Mouse (Mus musculus) layer of hippocampus, adult 18-20 months (tissue): ENCODE measurements at regions not wholly inside any gene's neighbourhood (a gene's known extent, or its start where the extent isn't known, plus 50 kb on each side); places are given as distances from the start of the nearest gene placed in this dataset.

ENCODE experiments used
- DNase-seq, 2 experiments: peaks; one replicate each; pipeline ENCODE4 v3.0.0; 2022; ENCODE audit warnings: low spot score in 2 of 2

DNA sequence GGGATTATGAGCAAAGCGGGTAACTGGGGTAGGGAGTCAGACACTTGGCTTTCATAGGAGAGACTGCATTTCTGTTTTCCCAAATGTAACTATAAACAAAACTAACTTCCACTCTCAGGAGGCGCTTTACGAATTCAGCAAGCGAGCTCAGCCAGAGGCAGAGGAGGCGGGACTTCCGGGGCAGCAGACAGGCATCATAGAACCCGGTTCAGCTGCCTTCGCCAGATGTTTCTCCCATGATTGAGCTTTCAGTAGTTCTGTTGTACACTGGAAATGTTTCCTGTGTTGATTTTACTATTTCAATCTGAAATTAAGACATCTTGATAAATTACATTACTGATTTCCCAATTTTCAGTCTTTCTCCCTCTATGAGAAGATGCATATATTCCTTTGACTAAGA lies 92.9 kb downstream of the Zfp365 start:
- no peak for DNase-seq

DNA sequence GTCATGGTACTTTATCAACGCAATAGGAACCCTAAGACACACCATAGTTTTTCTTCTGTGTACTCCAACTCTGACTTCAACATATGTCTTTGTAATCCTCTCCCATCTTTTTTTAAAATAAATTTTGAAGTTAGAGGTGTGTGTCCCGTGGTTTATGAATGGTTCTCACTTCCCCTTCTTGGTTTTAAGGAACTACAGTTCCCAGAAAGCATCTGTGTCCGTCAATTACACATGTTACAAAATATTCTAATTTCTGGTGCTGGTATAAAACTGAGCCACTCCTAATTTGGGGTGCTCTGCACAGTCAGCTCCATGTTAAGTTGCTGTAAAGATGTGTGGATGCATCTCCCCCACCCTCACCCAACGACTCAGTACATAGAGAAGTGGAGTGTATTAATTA lies 98.6 kb downstream of the Zfp365 start:
- no peak for DNase-seq

DNA sequence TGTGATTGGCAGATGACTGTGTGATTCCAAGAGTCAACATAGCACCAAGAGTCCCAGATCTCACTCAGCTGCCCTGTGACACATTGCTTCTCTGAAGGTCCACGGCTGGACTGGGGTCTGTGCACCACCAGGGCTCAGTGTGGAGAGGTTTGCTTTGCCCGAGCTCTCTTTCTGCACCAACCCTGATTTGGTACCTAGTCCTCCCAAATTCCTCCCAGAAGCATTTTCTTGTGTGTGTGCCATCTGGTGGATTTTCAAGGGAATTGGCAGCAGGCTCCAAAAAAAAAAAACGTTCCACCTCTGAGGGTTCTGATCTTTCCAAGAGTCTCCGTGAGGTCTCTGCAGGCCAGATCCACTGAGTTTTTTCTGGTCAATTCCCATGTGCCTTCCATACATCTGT lies 107.3 kb downstream of the Zfp365 start:
- peak in 1 of 2 experiments; percentile 39 for DNase-seq

DNA sequence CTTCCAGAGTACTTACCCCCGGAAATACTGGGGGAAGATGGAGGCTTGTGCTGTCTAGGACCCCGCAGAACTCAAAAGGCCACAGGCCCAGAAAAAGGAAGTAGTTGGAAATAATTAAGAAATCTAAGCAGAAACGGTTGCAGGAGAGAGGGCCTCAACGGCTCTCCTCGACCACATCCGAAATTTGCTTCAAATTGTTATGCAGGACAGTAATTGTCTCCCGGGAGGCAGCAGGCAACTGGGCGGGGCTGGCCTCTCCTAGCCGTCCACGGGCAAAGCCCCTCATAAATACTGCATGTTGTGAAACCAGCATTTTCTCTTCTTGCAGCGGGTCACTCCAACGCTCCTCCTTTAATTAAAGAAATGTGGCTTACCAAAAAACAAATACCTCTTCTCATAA lies 107.8 kb downstream of the Zfp365 start:
- DNase-seq, result no peak

DNA sequence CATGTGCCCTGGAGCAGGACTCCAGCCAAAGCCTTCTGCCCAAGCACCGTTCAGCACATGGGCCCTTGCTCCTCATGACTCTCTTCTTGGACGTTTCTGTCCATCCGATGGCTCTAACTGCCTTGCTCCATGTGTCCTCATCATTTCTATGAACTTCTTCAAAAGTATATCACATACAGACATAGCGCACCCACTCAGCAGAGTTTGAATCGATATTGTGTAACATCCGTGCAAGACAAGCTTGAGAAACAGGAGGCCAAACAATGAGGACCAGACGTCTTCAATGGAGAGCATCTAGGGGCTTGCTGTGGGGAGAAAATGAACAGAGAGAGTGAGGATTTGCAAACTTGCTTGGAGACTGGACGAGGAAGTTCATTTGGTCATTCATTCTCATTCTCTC lies 110.3 kb downstream of the Zfp365 start:
- no peak for DNase-seq

DNA sequence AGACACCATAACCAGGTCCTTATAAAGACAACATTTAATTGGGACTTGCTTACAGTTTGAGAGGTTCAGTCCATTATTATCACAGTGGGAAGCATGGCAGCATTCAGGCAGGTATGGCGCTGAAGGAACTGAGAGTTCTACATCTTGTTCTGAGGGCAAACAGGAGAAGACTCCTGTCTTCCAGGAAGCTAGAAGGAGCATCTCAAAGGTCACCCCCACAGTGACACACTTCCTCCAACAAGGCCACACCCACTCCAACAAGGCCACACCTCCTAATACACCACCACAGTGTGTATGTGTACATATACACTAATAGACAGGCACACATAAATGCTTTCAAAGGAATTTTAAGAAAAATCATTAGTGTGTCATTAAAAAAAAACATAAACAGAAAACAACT lies 110.8 kb downstream of the Zfp365 start:
- no peak for DNase-seq

DNA sequence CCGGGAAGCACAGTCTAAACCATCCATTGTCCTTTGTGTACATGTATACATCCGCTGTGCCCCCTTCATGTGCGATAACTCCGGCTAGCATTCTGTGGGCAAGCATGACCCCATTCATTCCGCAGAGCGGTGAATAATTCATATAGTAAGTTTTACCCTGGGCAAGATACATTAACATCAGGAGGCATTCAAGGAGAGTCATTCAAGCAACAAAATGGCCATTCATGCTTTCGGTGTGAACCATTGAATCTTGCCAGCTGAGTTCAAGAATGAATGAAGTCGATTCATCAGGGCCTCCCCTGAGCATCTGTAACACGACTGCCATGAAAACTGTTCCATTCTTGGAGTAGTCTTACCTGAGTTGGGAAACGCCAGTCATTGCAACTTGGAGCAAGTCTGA lies 113.5 kb downstream of the Zfp365 start:
- no peak for DNase-seq

DNA sequence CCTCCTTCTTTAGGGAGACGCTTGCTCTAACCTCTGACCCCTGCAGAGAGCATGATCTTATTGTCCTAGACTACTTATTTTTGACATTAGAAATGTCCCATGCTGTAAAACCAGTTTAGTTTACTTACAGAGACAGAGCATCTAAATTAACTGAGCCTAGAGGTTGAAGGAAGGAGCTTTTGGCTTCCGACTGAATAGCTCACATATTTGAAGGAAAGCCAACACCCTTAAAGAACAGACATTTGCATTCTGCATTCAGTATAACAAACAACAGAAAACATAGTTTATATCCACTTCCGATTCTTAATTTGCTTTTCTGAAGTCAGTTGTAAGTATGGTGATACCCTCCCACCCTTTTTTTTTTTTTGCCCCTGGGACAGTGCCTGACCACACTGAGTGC lies 119.3 kb downstream of the Zfp365 start:
- DNase-seq, result no peak

DNA sequence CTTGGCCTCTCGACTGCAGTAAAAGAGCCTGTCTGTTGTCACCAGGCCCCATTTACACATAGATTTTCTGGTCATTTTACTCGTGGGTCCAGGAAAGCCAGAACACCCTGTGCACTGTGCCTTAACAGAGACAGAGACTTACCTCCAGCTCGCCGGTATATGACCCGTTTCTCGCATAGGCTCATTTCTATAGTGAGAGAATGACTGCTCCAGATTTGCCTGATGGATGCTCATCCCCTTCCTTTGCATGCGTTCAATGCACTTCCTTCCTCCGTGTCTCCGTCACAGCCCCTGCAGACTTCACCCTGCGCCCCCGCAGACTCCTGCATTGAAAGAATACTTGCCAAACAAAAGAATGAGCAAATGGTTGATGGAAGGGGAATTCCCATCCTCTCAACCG lies 122.8 kb downstream of the Zfp365 start:
- no peak for DNase-seq

DNA sequence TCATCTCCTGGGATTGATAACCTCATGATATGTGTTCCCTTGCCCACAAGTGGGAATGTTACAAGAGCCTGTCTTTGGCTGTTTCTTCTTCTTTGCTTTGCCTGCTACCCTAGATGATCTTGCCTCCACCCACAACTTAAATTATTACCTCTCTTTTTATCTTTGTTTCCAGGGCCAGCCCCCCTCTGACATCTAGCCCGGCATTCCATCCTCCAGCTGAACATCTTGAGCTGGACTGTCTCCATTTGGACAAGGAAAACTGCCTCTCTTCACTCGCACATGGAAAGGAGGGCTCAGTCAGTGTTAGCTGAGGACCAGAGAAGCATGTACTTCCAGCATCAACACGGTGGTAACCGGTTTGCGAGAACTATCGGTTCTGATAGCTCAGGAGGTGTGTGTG lies 124.3 kb downstream of the Zfp365 start:
- no peak for DNase-seq

DNA sequence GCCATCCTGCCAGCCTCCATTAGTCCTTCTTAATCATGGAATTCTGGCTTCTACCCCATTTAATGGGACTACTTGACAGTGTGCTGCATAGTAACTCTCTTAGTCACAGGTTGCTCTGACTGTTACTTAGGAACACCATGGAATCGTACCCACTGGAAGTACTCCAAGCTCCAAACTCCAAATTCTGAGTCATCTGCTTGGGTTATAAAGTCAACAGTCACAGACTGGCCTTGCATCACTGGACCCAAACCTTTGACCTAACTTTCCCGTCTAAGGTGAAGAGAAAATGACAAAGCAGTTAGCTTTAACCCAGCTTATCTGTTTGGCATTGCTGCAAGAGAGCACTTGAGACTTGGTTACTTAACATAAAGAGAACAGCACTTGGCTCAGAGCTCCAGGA lies 126.9 kb downstream of the Zfp365 start:
- DNase-seq, result no peak

DNA sequence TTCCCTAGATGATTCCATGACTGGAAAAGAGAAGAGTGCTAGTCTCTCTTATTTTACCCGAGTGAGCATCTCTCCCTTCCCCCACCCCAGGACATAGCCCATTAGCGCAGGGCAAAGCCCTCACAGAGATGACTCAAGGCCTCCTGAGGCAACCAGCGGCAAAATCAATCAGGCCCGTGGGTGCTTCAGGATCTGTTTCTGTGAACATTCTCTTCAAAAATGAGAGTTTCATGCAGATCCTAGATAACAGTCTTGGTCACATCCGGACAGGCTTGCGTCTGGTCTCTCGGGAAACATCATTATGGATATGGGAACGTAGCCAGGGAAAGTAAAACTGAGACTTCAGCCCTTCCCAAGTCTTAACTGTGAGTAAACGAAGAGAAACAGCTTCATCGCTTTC lies 134.1 kb downstream of the Zfp365 start:
- DNase-seq, result no peak

DNA sequence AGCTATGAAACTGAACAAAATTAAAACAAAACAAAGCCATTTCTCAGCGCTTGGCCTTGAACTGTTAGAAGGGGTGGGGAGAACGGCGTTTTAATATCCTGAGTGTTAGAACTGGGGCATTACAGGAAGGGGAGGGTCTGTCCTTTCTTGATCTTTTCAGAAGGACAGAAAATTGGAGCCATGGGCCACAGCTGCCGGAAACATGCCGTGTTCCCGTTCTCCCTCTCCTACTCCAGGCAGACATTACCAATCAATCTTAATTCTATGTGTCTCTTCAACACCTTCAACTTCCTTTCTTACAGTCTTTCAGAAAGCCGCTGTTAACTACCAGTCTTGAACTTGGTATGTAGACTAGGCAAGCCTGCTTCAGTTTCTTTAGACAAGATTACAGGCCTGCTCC lies 134.7 kb downstream of the Zfp365 start:
- no peak for DNase-seq

DNA sequence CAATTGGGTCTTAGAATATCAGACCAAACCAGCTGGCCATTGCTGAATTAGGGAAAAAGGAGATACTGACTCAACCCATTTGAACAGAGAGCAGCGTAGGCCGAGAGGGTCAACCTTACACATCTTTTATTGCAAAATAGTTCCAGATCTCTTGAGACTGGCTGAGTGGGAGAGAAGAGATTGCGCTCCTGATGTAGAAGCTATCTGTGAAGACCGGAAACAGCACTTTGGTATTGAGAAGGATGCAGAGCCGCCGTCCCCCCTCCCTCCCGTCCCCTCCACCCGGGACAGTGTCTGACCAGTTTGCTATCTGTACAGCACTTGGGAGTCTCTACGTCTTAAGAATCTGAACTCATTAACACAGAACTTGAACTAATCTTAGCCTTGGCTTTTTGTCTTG lies 135.6 kb downstream of the Zfp365 start:
- no peak for DNase-seq

DNA sequence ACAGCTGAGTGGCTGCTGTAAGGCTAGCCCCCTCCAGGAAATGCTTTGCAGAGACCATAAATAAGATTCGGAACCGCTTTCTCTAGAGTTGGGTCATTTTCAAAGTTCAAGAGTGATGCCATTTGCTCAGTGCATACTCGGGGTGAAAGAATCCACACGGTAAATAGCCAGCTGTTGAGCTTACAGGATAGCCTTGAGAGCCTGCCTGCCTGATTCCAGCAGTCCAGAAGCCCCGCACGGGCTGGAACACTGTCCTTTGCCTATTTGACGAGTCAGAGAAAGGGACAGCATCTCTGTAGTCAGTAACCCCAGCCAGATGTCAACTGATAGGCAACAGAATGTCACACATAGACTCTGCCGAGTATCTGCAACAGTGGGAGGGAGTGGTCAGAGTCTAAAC lies 140.7 kb downstream of the Zfp365 start:
- DNase-seq, result no peak

DNA sequence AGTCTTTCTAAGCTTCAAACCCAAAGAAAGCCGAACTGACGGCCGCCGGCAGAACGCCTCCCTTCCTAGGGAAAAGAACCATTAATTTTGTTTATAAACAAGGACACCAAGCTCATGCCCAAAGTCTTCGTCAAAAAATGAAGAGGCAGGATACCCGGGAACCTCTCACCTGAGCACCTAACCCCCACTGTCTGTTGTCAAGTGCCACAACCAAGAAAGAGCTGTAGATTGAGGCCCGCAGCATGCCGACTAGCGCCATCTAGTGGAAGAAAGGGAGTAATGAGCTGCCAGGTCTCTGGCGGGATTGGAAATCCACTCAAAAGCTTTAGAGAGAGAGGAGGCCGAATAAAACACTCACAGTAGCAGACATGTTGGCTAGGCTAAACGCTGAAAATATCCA lies 146.4 kb downstream of the Zfp365 start:
- DNase-seq, result peak; percentile 8 to 65

DNA sequence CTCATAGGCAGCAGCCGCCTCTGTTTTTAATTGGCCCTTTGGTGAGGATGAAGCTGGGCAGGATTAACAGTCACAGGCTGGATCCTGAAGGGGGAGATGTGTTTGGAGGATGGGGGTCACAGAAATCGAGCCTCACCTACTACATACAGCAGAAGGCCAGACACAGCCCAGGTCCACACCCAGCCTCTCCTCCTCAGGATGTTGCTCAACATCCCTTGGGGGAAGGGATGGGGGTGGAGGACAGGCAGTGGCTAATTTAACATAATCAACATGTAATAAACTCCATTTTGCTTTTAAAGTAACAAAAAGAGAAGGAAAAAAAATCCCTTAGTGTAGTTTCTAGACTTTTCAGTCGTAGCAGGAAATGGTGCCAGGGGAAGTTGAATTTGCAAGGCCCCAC lies 152.0 kb downstream of the Zfp365 start:
- DNase-seq, result no peak

DNA sequence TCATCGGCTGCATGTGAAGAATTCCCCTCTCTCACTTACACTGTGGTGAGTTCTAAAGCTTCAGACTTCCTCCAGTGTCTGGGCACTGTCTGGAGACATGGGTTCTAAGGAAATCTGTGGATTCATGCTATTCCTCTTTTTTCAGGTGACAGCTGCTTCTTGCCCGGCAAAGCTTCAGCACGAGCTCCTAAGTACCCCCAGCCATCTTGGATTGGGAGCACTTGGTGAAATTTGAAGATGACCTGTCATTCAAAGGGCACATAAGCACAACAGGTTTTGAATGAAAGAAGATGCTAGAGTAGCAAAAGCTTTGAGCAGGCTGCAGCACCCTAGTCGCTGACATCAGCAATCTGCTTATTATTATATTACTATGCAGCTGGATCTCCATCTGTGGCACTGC lies 164.3 kb downstream of the Zfp365 start:
- no peak for DNase-seq

DNA sequence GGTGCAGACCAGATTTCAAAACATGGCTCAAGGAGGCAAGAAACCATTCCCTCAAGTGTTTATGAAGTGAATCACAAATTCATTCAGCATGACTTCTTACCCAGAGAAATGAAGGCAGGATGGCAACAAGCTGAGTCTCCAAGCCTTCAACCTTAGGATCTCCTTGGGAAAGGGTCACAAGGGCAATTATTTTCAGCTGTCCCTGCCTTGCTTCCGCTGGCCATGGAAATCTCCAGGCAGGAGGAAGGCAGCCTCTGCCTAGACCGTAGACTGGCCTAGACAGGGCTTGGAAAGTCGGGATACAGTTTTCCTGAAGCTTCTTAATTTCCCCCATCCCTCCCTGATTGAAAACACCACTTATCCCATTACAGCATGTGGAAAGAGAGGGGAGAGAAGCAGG lies 165.0 kb downstream of the Zfp365 start:
- DNase-seq, result no peak

DNA sequence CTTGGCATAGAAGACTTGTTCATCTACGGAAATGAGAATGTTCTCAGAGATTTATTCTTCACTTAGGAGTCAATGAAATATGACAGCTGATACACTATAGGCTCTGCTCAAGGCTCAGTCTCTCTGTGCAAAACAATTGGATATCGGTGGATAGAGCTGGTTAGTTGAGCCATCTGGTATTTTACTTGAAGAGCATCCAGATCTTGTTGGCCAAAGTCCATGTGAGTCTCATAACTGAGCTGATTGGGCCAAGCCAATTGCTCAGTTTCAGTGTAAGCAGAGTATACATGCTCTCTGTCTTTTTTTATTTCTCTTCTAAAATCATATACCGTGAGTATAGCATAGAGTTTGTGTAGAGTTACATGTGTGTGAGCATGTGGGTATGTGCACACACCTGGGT lies 166.3 kb downstream of the Zfp365 start:
- DNase-seq, result peak; percentile 51 to 68

DNA sequence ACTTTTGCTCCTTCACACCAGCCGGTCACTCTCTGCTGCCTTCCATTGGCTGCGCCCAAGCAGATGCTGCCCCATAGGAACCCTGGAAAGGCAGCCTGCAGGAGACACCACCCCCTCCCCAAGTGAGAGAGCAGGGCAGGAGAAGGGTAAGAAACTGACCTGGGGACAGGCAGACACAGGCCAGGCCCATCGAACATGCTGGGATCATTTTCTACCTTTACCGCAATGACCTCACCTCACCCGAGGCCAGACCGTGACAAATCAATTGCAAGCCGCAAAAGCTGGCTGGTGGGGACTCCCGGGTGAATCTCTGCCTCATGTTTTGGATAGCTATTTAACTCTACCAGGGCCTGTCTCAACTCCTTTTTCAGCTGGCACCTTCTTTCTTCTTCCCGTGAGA lies 168.9 kb downstream of the Zfp365 start:
- no peak for DNase-seq

DNA sequence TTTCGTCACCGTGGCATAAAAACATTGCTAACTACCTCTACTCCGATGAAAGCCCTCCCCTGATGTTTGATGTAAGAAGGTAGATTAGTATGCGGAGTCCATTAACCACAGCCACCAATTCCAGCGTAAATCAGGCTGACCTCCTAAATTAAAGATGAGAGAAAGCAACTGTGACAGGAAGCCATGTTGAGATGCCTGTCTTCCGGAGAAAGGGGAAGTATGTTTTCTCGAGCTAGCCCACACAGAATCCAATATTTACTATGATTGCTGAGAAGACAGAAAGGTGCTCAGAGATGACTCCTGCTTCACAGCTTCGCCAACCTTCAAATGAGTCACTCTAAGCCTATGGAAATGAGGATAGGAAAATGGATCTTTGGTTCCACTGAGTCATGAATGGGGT lies 169.6 kb downstream of the Zfp365 start:
- no peak for DNase-seq

DNA sequence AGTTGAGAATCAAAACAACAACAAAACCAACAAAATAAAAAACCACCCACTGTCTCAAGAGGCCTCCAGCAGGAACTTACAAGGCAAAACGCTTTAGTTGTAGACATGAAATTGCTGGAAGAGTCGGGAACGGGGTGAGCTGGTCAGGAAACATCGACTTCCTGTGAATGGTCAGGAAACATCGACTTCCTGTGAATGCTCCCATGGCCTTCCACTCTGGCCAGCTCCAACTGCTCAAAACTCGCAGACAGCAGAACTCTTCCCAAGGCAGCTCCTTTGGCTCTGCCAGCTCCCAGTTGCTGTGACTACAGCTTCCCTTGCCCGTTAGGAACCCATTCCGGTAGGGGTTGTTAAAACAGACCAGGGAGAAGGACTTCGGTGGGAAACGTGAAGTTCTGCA lies 170.2 kb downstream of the Zfp365 start:
- DNase-seq, result no peak

DNA sequence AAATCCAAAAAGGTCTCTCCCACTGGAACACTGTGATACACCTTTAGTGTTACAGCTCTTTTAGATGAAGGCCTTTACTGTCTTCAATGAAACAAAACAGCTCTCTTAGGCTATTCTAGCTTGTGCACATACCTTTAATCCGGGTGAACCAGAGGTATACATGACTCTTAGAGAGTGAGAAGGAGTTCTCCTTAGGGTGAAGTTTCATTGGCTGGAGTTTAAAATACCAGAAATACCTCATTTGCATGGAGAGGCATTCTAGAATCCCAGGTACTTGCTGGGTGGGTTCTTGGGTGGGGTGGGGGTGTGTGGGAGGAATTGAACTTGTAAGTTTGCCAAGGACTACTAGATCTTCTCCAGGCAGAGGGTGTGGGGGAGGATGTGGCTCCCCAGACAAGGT lies 173.3 kb downstream of the Zfp365 start:
- DNase-seq, result no peak

DNA sequence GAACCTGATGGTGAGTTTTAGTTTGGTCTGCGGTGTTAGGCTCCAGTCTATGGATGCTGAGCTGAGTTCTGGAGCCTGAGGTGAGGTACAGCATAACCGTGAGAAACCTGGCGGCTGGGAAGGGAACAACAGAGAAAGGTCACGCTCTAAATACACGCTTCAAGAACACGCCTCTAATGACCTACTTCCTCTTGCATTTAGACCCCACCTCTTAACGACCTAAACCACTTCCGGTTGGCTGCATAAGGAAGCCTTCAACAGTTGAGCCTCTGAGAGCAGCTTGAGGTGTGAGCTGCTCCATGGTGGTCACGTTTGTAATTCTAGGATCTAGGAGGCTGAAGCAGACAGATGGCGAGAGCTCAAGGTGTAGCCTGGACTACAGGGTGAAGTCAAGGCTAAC lies 175.8 kb downstream of the Zfp365 start:
- DNase-seq, result no peak
